Mouse (Mus musculus) bone marrow macrophage, adult 2 months (primary cell): Measurements from ENCODE around the gene Nyap1.

Experiments
- CTCF ChIP-seq: IDR thresholded peaks from 2 replicates; pipeline ENCODE4 v1.5.1; 2012; ENCODE audit warnings: low read depth, mild to moderate bottlenecking, low read length, moderate library complexity
- POLR2A ChIP-seq: IDR thresholded peaks from 2 replicates; pipeline ENCODE4 v1.6.1; 2012; ENCODE audit warnings: mild to moderate bottlenecking, low read depth, low read length, borderline replicate concordance

GRCm38 (mm10) chr5:137781661-137782060, 40.3 kb upstream of the Nyap1 start:
- TF ChIP-seq POLR2A (no peak), CTCF (no peak)
